Mouse (Mus musculus): ENCODE data around the gene Med12l.

Gene Med12l

GRCm38 (mm10) chr3:59005271-59005995 lies at the start of gene Med12l:
TSS of gene Med12l (plus strand) at chr3:59005825.
- peak; percentile 65 for DNase-seq

- DNase-seq: no peak
Observed at GRCm38 (mm10) chr3:58961166-58961565, 44.5 kb upstream of the Med12l start.

GRCm38 (mm10) chr3:58977413-58977812 lies 28.2 kb upstream of the Med12l start:
- no peak for DNase-seq

- DNase-seq: no peak
Observed at GRCm38 (mm10) chr3:58977906-58978622, 27.6 kb upstream of the Med12l start.

- DNase-seq: no peak
Observed at GRCm38 (mm10) chr3:58980579-58980978, 25.0 kb upstream of the Med12l start.

- peak; percentile 65 for DNase-seq
Observed at GRCm38 (mm10) chr3:58982896-58983837, 22.5 kb upstream of the Med12l start.

GRCm38 (mm10) chr3:58983838-58984598 lies 21.6 kb upstream of the Med12l start:
- DNase-seq: no peak

- DNase-seq: no peak
Observed at GRCm38 (mm10) chr3:58985816-58986215, 19.8 kb upstream of the Med12l start.

- DNase-seq: no peak
Observed at GRCm38 (mm10) chr3:58989374-58989773, 16.3 kb upstream of the Med12l start.

GRCm38 (mm10) chr3:58990556-58990955 lies 15.1 kb upstream of the Med12l start:
- DNase-seq: no peak

GRCm38 (mm10) chr3:58992122-58992521 lies 13.5 kb upstream of the Med12l start:
- no peak for DNase-seq

- DNase-seq: no peak
Observed at GRCm38 (mm10) chr3:58993619-58994018, 12.0 kb upstream of the Med12l start.

GRCm38 (mm10) chr3:59003756-59004155 lies 1.9 kb upstream of the Med12l start:
- DNase-seq: no peak

GRCm38 (mm10) chr3:59005996-59006730 lies 538 bp downstream of the Med12l start:
- peak; percentile 67 for DNase-seq

GRCm38 (mm10) chr3:59006731-59007441 lies 1.3 kb downstream of the Med12l start:
- DNase-seq: peak; percentile 77

GRCm38 (mm10) chr3:59010276-59010675 lies 4.7 kb downstream of the Med12l start:
- DNase-seq: no peak

GRCm38 (mm10) chr3:59015698-59016412 lies 10.2 kb downstream of the Med12l start:
- no peak for DNase-seq

GRCm38 (mm10) chr3:59016501-59016900 lies 10.9 kb downstream of the Med12l start:
- no peak for DNase-seq

GRCm38 (mm10) chr3:59021236-59021635 lies 15.6 kb downstream of the Med12l start:
- no peak for DNase-seq

- DNase-seq: no peak
Observed at GRCm38 (mm10) chr3:59022251-59022650, 16.6 kb downstream of the Med12l start.
